Mouse (Mus musculus): ENCODE data around the gene Tmem121b. TPM values are rescaled to one million over a fixed set of nuclear protein-coding genes. Genes with fewer than 3 reads are reported as not detected.

The Tmem121b gene
- 0.49 and 0.79 TPM in 2 replicates for polyA plus RNA-seq (2016; fragmentation: Nextera tagmentation; extraction: Ambion mirVana)

DNA sequence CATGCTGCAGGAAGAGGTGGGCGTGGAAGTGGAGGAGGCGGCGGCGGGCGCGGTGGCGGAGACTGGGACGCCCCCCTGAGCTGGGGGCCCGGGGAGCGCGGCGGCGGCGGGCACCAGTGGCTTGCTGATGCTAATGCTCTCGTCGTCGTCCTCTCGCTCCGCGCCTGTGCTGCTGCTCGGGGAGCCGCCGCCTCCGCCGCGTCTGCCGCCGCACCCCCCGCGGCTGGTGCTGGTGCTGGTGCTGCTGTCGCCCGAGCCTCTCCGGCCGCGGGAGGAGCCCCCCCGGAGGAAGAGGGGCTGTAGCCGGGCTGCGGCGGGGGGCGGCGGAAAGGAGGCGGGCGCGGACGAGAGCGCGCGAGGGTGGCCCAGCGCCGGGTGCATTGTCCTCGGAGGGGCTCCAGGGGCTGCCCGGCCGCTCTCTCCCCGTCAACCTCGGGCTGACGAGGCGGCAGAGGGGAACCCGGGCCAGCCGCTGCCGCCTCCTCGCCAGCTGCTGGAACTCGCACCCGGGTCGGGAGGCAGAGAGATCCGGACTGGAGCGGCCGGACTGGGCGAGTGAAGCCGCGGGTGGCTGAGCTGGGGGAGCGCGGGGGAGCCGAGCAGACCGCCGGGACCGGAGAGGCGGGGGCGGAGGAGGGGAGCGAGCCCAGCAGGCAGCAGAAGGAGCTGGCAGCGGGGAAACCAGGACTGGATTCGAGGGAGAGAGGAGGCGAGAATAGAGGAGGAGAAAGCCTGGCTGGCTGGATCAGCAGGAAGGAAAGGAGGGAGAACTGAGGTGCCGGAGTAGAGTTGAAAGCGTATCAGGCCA lies at the start of gene Tmem121b:
TSS of gene Tmem121b (minus strand) at position 434 of the 808 bp plus-strand sequence.
- peaks cover 53% of the 10 kb centered on the region for H3K4me1 ChIP-seq
- peak within 1 kb of the TSS; percentile 77 for H3K4me3 ChIP-seq
- under 1% methylated on average over 84 of the region's 84 CpGs for WGBS
- peak; percentile 91 for DNase-seq (ENCODE audit: low spot score)
- peak within 1 kb of the TSS; percentile 91 for H3K27ac ChIP-seq (replicated peaks)
- no peaks in the 10 kb centered on the region for H3K36me3 ChIP-seq
- H3K9me3 ChIP-seq (replicated peaks), result no peaks in the 10 kb centered on the region
- peaks cover 52% of the 10 kb centered on the region for H3K27me3 ChIP-seq (ENCODE audit: low read depth, poor library complexity, severe bottlenecking)

DNA sequence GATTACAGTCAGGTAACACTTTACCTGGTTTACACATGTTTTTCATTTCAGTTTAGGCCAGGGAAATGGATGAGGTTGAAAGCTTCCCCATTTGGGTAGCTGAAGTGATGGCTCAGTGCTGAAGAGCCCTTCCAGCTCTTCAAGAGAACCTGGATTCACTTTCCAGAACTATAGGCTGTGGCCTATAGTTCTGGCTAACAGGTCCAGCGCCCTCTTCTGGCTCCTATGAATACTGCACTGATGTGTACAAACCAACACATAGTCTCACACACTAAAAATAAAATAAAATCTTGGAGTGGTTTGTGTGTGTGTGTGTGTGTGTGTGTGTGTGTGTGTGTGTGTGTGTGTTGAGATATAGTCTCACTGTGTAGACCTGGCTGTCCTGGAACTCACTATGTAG lies 48.5 kb upstream of the Tmem121b start:
- H3K27ac ChIP-seq (replicated peaks), result no peak overlapping the region
- WGBS, result 14% methylated on average over 1 of the region's 1 CpGs
- H3K4me1 ChIP-seq, result peaks cover 20% of the 10 kb centered on the region
- H3K9me3 ChIP-seq (replicated peaks), result no peaks in the 10 kb centered on the region
- no peaks in the 10 kb centered on the region for H3K27me3 ChIP-seq (ENCODE audit: low read depth, poor library complexity, severe bottlenecking)
- no peak overlapping the region for H3K4me3 ChIP-seq
- no peak for DNase-seq (ENCODE audit: low spot score)
- no peaks in the 10 kb centered on the region for H3K36me3 ChIP-seq

GRCm38 (mm10) chr6:120541386-120541785 lies 47.8 kb upstream of the Tmem121b start:
- peaks cover 20% of the 10 kb centered on the region for H3K4me1 ChIP-seq
- DNase-seq (ENCODE audit: low spot score), result no peak
- WGBS, result 60% methylated on average over 2 of the region's 2 CpGs
- H3K36me3 ChIP-seq, result no peaks in the 10 kb centered on the region
- no peaks in the 10 kb centered on the region for H3K27me3 ChIP-seq (ENCODE audit: low read depth, poor library complexity, severe bottlenecking)
- no peak overlapping the region for H3K27ac ChIP-seq (replicated peaks)
- no peaks in the 10 kb centered on the region for H3K9me3 ChIP-seq (replicated peaks)
- H3K4me3 ChIP-seq, result no peak overlapping the region

DNA sequence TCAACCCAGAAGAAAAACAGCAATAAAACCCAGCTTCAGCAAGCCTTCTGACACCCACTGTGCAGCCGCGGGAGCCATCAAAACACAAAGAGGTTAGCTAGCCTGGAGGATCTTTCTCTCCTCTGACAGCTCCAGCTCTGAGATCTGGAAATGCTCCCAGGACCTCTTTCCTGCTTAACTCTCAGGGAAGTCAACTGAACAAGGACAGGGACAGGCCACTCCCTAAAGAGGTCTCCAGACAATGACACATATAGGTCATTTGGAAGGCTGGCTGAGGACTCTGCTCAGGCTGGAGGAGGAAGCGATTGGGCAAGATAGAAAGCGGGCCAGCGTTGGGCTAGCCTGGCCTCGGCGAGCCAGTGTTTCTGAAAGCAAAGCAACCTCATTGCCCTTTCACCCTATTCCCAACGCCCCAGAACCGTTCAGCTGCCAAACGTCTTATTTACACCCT lies 46.2 kb upstream of the Tmem121b start:
- H3K4me1 ChIP-seq, result peaks cover 20% of the 10 kb centered on the region
- no peaks in the 10 kb centered on the region for H3K9me3 ChIP-seq (replicated peaks)
- no peaks in the 10 kb centered on the region for H3K36me3 ChIP-seq
- 57% methylated on average over 10 of the region's 10 CpGs for WGBS
- peak overlapping the region; percentile 88 for H3K27ac ChIP-seq (replicated peaks)
- no peaks in the 10 kb centered on the region for H3K27me3 ChIP-seq (ENCODE audit: low read depth, poor library complexity, severe bottlenecking)
- DNase-seq (ENCODE audit: low spot score), result no peak
- peak overlapping the region; percentile 48 for H3K4me3 ChIP-seq

DNA sequence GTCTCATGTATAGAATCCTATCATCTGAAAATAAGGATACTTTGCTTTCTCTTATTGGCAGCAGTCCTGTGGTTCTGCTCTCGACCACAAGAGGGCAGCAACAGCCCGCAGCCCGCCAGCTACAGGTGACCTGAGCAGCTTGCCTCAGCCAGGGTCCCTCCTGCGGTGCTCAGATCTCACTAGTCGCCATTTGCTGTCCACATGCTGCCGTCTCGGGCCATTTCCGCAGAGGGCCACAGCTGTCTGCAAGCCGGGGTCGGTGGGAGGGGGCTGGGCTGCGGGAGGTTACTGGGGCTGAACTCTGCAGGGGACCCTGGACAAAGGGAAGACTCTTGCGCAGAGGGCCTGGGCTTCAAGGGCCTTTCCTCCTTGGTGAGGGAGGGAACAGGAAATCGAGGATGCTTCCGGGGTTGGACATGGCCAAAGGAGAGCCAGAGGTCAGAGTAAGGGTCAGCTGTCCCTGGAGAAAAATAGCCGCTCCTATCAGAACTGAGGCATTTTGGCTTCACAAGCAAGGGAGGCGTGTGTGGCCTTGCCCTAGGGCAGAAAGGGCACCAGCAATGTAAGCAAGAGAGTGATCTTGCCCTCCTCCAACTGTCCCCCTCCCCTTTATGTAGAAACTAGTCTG lies 45.6 kb upstream of the Tmem121b start:
- Histone ChIP-seq H3K27ac (replicated peaks) (peak overlapping the region; percentile 88), H3K36me3 (no peaks in the 10 kb centered on the region), H3K9me3 (replicated peaks) (no peaks in the 10 kb centered on the region), H3K27me3 (ENCODE audit: low read depth, poor library complexity, severe bottlenecking) (no peaks in the 10 kb centered on the region), H3K4me1 (peaks cover 20% of the 10 kb centered on the region), H3K4me3 (peak overlapping the region; percentile 48)
- peak; percentile 93 for DNase-seq (ENCODE audit: low spot score)
- WGBS, result under 1% methylated on average over 16 of the region's 16 CpGs

DNA sequence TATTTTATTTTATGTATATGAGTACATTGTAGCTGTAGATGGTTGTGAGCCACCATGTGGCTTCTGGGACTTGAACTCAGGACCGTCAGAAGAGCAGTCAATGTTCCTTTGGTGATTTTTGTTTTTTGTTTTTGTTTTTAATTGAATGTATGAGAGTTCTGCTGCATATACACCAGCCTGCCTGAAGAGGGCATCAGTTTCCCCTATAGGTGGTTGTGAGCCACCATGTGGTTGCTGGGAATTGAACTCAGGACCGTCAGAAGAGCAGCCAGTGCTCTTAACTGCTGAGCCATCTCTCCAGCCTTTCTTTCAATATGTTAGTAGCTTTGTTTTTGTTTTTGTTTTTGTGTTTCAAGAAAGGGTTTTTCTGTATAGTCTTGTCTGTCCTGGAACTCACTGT lies 42.7 kb upstream of the Tmem121b start:
- Histone ChIP-seq H3K27ac (replicated peaks) (no peak overlapping the region), H3K4me3 (no peak overlapping the region), H3K4me1 (peaks cover 25% of the 10 kb centered on the region), H3K36me3 (no peaks in the 10 kb centered on the region), H3K27me3 (ENCODE audit: low read depth, poor library complexity, severe bottlenecking) (no peaks in the 10 kb centered on the region), H3K9me3 (replicated peaks) (no peaks in the 10 kb centered on the region)
- DNase-seq (ENCODE audit: low spot score), result no peak
- WGBS, result 81% methylated on average over 2 of the region's 2 CpGs

GRCm38 (mm10) chr6:120532594-120532993 lies 39.0 kb upstream of the Tmem121b start:
- Histone ChIP-seq H3K36me3 (peaks cover 7% of the 10 kb centered on the region; the same call in 1 of the 2 replicates), H3K27ac (replicated peaks) (no peak overlapping the region), H3K4me3 (no peak overlapping the region), H3K27me3 (ENCODE audit: low read depth, poor library complexity, severe bottlenecking) (no peaks in the 10 kb centered on the region), H3K4me1 (peaks cover 32% of the 10 kb centered on the region), H3K9me3 (replicated peaks) (no peaks in the 10 kb centered on the region)
- 83% methylated on average over 1 of the region's 1 CpGs for WGBS
- DNase-seq (ENCODE audit: low spot score), result no peak

DNA sequence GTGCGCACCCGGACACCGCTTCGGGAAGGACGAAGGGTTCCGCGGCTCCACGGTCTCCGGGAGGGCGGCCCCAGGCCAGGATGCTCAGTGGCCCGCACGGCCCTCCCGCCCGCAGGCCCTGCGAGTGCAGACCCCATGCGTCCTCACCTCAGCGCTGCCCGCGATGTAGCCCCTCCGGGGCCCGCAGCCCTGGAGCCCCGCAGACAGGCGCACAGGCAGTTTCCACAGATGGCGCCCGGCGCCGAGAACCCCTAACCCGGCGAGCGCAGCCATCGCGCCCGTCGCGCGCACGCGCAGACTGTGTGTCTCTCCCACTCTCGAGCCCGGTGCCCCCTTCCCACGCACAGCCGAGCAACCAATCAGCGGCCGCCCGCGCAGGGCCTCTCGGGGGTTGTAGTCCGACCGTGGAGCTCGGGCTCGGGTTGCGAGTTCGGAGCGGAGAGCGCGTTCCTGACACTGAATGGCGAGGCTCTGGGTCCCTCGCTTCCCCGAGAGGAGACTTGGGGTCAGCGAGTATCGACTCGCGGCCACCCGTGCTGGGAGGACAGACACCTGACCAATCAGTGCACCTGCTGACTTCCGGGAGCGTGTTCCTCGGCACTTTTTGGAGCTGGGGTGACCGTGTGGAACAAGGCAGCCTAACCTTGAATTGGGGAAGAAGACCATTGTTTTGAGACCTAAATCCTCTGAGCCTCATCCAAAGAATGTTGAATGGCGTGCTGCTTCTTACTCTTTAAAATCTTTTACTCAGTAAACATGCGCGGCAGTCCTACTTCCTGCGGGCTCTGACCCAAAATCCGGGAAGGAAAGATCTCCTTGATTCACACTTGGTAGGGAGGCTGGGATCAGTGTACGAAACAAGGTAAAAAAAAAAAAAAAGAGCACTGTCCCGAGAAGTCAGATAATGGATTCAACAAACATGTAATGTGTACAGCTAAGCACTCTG lies 37.7 kb upstream of the Tmem121b start, which contains the start of gene Hdhd5:
TSS of gene Hdhd5 (minus strand) at position 300 of the 946 bp plus-strand sequence.
- Histone ChIP-seq H3K27ac (replicated peaks) (peak within 1 kb of the TSS; percentile 94), H3K9me3 (replicated peaks) (no peaks in the 10 kb centered on the region), H3K36me3 (peaks cover 7% of the 10 kb centered on the region; the same call in 1 of the 2 replicates), H3K4me1 (peaks cover 32% of the 10 kb centered on the region), H3K4me3 (peak within 1 kb of the TSS; percentile 98), H3K27me3 (ENCODE audit: low read depth, poor library complexity, severe bottlenecking) (no peaks in the 10 kb centered on the region)
- WGBS, result under 1% methylated on average over 75 of the region's 75 CpGs
- peak; percentile 95 for DNase-seq (ENCODE audit: low spot score)

DNA sequence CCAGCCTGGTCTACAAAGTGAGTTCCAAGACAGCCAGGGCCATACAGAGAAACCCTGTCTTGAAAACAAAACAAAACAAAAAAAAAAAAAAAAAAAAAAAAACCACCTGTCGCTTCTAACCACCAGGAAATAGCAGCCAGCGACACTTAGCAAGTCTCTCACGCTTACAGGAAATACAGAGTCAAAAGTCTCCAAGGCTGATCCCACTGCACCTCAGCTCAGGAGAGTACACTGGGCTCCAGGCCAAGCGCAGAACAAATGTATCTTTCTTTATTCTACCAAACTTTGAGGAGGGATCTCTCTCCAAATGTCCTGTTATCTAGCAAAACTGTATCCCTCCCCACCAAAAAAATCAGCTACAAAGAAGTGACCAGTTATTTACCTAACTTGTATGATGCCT lies 35.5 kb upstream of the Tmem121b start:
- peaks cover 14% of the 10 kb centered on the region; the same call in 1 of the 2 replicates for H3K36me3 ChIP-seq
- no peak for DNase-seq (ENCODE audit: low spot score)
- no peaks in the 10 kb centered on the region for H3K27me3 ChIP-seq (ENCODE audit: low read depth, poor library complexity, severe bottlenecking)
- no peak overlapping the region for H3K4me3 ChIP-seq
- no peak overlapping the region for H3K27ac ChIP-seq (replicated peaks)
- peaks cover 32% of the 10 kb centered on the region for H3K4me1 ChIP-seq
- 89% methylated on average over 4 of the region's 4 CpGs for WGBS
- no peaks in the 10 kb centered on the region for H3K9me3 ChIP-seq (replicated peaks)

- no peaks in the 10 kb centered on the region for H3K27me3 ChIP-seq (ENCODE audit: low read depth, poor library complexity, severe bottlenecking)
- no peak overlapping the region for H3K4me3 ChIP-seq
- no peak overlapping the region for H3K27ac ChIP-seq (replicated peaks)
- H3K4me1 ChIP-seq, result peaks cover 17% of the 10 kb centered on the region
- no peaks in the 10 kb centered on the region for H3K9me3 ChIP-seq (replicated peaks)
- DNase-seq (ENCODE audit: low spot score), result no peak
- peaks cover 52% of the 10 kb centered on the region for H3K36me3 ChIP-seq
- WGBS, result 94% methylated on average over 5 of the region's 5 CpGs
Measured at GRCm38 (mm10) chr6:120524796-120525195, 31.2 kb upstream of the Tmem121b start.

GRCm38 (mm10) chr6:120519647-120520046 lies 26.0 kb upstream of the Tmem121b start:
- Histone ChIP-seq H3K27me3 (ENCODE audit: low read depth, poor library complexity, severe bottlenecking) (no peaks in the 10 kb centered on the region), H3K9me3 (replicated peaks) (no peaks in the 10 kb centered on the region), H3K4me1 (no peaks in the 10 kb centered on the region), H3K4me3 (no peak overlapping the region), H3K27ac (replicated peaks) (no peak overlapping the region), H3K36me3 (peaks cover 88% of the 10 kb centered on the region)
- DNase-seq (ENCODE audit: low spot score), result no peak
- WGBS, result 88% methylated on average over 5 of the region's 5 CpGs

DNA sequence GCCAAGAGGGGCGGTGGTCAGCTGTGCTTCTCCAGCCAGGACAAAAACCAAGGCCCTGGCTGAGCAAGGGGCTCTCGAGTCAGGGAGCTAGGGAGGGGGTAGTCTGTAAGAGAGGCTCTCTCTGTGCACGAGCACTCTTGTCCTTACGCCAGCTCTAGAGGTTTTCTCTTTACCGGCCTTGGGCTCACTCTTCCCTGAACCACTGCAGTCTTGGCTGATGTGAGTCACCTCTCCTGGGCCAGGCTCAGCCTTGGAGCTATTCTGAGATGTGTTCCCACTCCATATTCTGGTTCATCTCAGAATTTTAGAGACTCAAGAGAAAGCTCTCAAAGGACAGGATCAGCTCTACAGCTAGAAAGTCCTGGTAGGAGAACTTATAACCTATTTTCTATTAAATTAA lies 23.7 kb upstream of the Tmem121b start:
- 88% methylated on average over 5 of the region's 5 CpGs for WGBS
- H3K4me3 ChIP-seq, result no peak overlapping the region
- no peaks in the 10 kb centered on the region for H3K27me3 ChIP-seq (ENCODE audit: low read depth, poor library complexity, severe bottlenecking)
- no peaks in the 10 kb centered on the region for H3K9me3 ChIP-seq (replicated peaks)
- peak overlapping the region; percentile 52; the same call in 1 of the 2 replicates for H3K27ac ChIP-seq (replicated peaks)
- DNase-seq (ENCODE audit: low spot score), result no peak
- H3K4me1 ChIP-seq, result no peaks in the 10 kb centered on the region
- peaks cover 93% of the 10 kb centered on the region for H3K36me3 ChIP-seq

Measured in midbrain, embryonic 10.5 days (tissue).